Mouse (Mus musculus) MEL (cell line): ENCODE measurements around the gene Slc23a2. TPM values are rescaled to one million over a fixed set of nuclear protein-coding genes. Genes with fewer than 3 reads are reported as not detected.

Source experiments
- DNase-seq: peaks from one replicate; pipeline ENCODE4 v3.0.0; 2011; ENCODE audit warnings: low read depth, low spot score
- H3K27ac ChIP-seq: 2 replicates; pipeline ENCODE4 v1.5.1; 2012; ENCODE audit warnings: low read depth, mild to moderate bottlenecking, control low read depth, low read length, moderate library complexity; ENCODE audit not compliant: control insufficient read depth
- H3K27me3 ChIP-seq, 2 experiments: fragments of 150-350 bp in 1 of 2; sonication (generic) in 1 of 2; 2 replicates each; pipeline ENCODE4 v1.6.1; 2012; ENCODE audit warnings: low read length in 2 of 2, mild to moderate bottlenecking in 2 of 2, improper control_type of control experiment in 1 of 2, moderate library complexity in 1 of 2; ENCODE audit not compliant: insufficient read depth in 2 of 2, control insufficient read depth in 1 of 2
- H3K36me3 ChIP-seq, 2 experiments: 2 replicates each; pipeline ENCODE4 v1.6.1; 2012 to 2014; ENCODE audit warnings: low read length in 2 of 2, improper control_type of control experiment in 1 of 2, inconsistent platforms in 1 of 2, mild to moderate bottlenecking in 1 of 2; ENCODE audit not compliant: insufficient read depth in 2 of 2, control insufficient read depth in 1 of 2
- H3K4me1 ChIP-seq, 2 experiments: fragments of 150-350 bp in 1 of 2; sonication (generic) in 1 of 2; 2 replicates each; pipeline ENCODE4 v1.6.1; 2012; ENCODE audit warnings: low read length in 2 of 2, improper control_type of control experiment in 1 of 2, mild to moderate bottlenecking in 1 of 2; ENCODE audit not compliant: insufficient read depth in 2 of 2, control insufficient read depth in 1 of 2
- H3K4me3 ChIP-seq, 2 experiments: fragments of 150-350 bp in 1 of 2; sonication (generic) in 1 of 2; 2 replicates each; pipeline ENCODE4 v1.5.1; 2012; ENCODE audit warnings: low read depth in 2 of 2, low read length in 2 of 2, mild to moderate bottlenecking in 2 of 2, moderate library complexity in 2 of 2, control low read depth in 1 of 2, improper control_type of control experiment in 1 of 2; ENCODE audit not compliant: control insufficient read depth in 1 of 2, insufficient read depth in 1 of 2
- H3K79me2 ChIP-seq: 2 replicates; pipeline ENCODE4 v1.6.1; 2012; ENCODE audit warnings: mild to moderate bottlenecking, low read length, moderate library complexity; ENCODE audit not compliant: control insufficient read depth, poor library complexity, insufficient read depth
- H3K9ac ChIP-seq: 2 replicates; pipeline ENCODE4 v1.6.1; 2012; ENCODE audit warnings: low read depth, mild to moderate bottlenecking, control low read depth, low read length, moderate library complexity; ENCODE audit not compliant: control insufficient read depth, poor library complexity, severe bottlenecking
- H3K9me3 ChIP-seq: fragments of 150-350 bp; sonication (generic); replicated peaks from 2 replicates; pipeline ENCODE4 v1.6.1; 2012; ENCODE audit warnings: mild to moderate bottlenecking, low read length, improper control_type of control experiment, moderate library complexity; ENCODE audit not compliant: insufficient read depth
- BHLHE40 ChIP-seq: IDR thresholded peaks from 2 replicates; pipeline ENCODE4 v1.6.1; 2012; ENCODE audit warnings: low read depth, mild to moderate bottlenecking, inconsistent platforms, low read length, improper control_type of control experiment, borderline replicate concordance
- CHD1 ChIP-seq: IDR thresholded peaks from 2 replicates; pipeline ENCODE4 v1.6.1; 2012; ENCODE audit warnings: low read depth, mild to moderate bottlenecking, inconsistent platforms, low read length, improper control_type of control experiment
- CTCF ChIP-seq, 3 experiments: IDR thresholded peaks in 2 of 3; conservative IDR thresholded peaks in 1 of 3; 2 replicates each; pipeline ENCODE4 v1.5.1; 2011 to 2012; ENCODE audit warnings: low read length in 3 of 3, low read depth in 2 of 3, mild to moderate bottlenecking in 2 of 3, improper control_type of control experiment in 1 of 3, inconsistent platforms in 1 of 3, mixed read lengths in 1 of 3, moderate library complexity in 1 of 3; ENCODE audit not compliant: control insufficient read depth in 1 of 3, insufficient read depth in 1 of 3, poor library complexity in 1 of 3, severe bottlenecking in 1 of 3
- E2F4 ChIP-seq: IDR thresholded peaks from 2 replicates; pipeline ENCODE4 v1.6.1; 2011; ENCODE audit warnings: low read depth, low read length, improper control_type of control experiment, borderline replicate concordance
- ELF1 ChIP-seq: IDR thresholded peaks from 2 replicates; pipeline ENCODE4 v1.6.1; 2014; ENCODE audit warnings: low read depth, mild to moderate bottlenecking, inconsistent platforms, low read length, improper control_type of control experiment, moderate library complexity
- EP300 ChIP-seq, 2 experiments: IDR thresholded peaks; 2 replicates each; pipeline ENCODE4 v1.6.1; 2011; ENCODE audit warnings: improper control_type of control experiment in 2 of 2, low read length in 2 of 2, low read depth in 1 of 2, mild to moderate bottlenecking in 1 of 2
- ETS1 ChIP-seq: IDR thresholded peaks from 2 replicates; pipeline ENCODE4 v1.6.1; 2012; ENCODE audit warnings: low read depth, mild to moderate bottlenecking, inconsistent platforms, low read length, improper control_type of control experiment, moderate library complexity
- HCFC1 ChIP-seq: IDR thresholded peaks from 2 replicates; pipeline ENCODE4 v1.6.1; 2012; ENCODE audit warnings: low read depth, mild to moderate bottlenecking, inconsistent platforms, low read length, improper control_type of control experiment, moderate library complexity
- JUND ChIP-seq: IDR thresholded peaks from 2 replicates; pipeline ENCODE4 v1.6.1; 2011; ENCODE audit warnings: low read depth, mild to moderate bottlenecking, improper control_type of control experiment, low read length
- MAX ChIP-seq: IDR thresholded peaks from 2 replicates; pipeline ENCODE4 v1.6.1; 2011; ENCODE audit warnings: low read length, improper control_type of control experiment
- MAZ ChIP-seq: IDR thresholded peaks from 2 replicates; pipeline ENCODE4 v1.6.1; 2012; ENCODE audit warnings: low read depth, mild to moderate bottlenecking, inconsistent platforms, low read length, improper control_type of control experiment
- MEF2A ChIP-seq: IDR thresholded peaks from 2 replicates; pipeline ENCODE4 v1.6.1; 2014; ENCODE audit warnings: low read depth, mild to moderate bottlenecking, inconsistent platforms, low read length, improper control_type of control experiment; ENCODE audit not compliant: poor library complexity, insufficient replicate concordance, severe bottlenecking; ENCODE audit errors: extremely low read depth
- MXI1 ChIP-seq: IDR thresholded peaks from 2 replicates; pipeline ENCODE4 v1.6.1; 2011; ENCODE audit warnings: mild to moderate bottlenecking, low read depth, low read length, improper control_type of control experiment
- MYB ChIP-seq: IDR thresholded peaks from 2 replicates; pipeline ENCODE4 v1.6.1; 2011; ENCODE audit warnings: mild to moderate bottlenecking, low read depth, low read length, improper control_type of control experiment
- MYC ChIP-seq: IDR thresholded peaks from 2 replicates; pipeline ENCODE4 v1.6.1; 2011; ENCODE audit warnings: low read depth, mild to moderate bottlenecking, low read length, improper control_type of control experiment, moderate library complexity
- NRF1 ChIP-seq: IDR thresholded peaks from 2 replicates; pipeline ENCODE4 v1.6.1; 2014; ENCODE audit warnings: low read depth, mild to moderate bottlenecking, inconsistent platforms, low read length, improper control_type of control experiment, moderate library complexity; ENCODE audit not compliant: poor library complexity, insufficient read depth, severe bottlenecking
- POLR2A ChIP-seq, 2 experiments: IDR thresholded peaks; 2 replicates each; pipeline ENCODE4 v1.6.1; 2011 to 2012; ENCODE audit warnings: low read length in 2 of 2, mild to moderate bottlenecking in 2 of 2, control low read depth in 1 of 2, improper control_type of control experiment in 1 of 2, low read depth in 1 of 2, moderate library complexity in 1 of 2; ENCODE audit not compliant: control insufficient read depth in 1 of 2, insufficient read depth in 1 of 2, poor library complexity in 1 of 2
- POLR2AphosphoS5 ChIP-seq: IDR thresholded peaks from 2 replicates; pipeline ENCODE4 v1.6.1; 2012; ENCODE audit warnings: low read depth, borderline replicate concordance, mild to moderate bottlenecking, inconsistent platforms, low read length, moderate library complexity, mixed read lengths
- RAD21 ChIP-seq: IDR thresholded peaks from 2 replicates; pipeline ENCODE4 v1.6.1; 2011; ENCODE audit warnings: mild to moderate bottlenecking, low read depth, low read length, improper control_type of control experiment
- TAL1 ChIP-seq: IDR thresholded peaks from 2 replicates; pipeline ENCODE4 v1.6.1; 2012; ENCODE audit warnings: mild to moderate bottlenecking, inconsistent platforms, low read length, moderate library complexity, mixed read lengths
- TBP ChIP-seq: IDR thresholded peaks from 2 replicates; pipeline ENCODE4 v1.8.0; 2011; ENCODE audit warnings: low read depth, low read length, improper control_type of control experiment
- USF1 ChIP-seq: IDR thresholded peaks from 2 replicates; pipeline ENCODE4 v1.6.1; 2014; ENCODE audit warnings: low read depth, mild to moderate bottlenecking, inconsistent platforms, low read length, improper control_type of control experiment, moderate library complexity
- ZC3H11A ChIP-seq: IDR thresholded peaks from 2 replicates; pipeline ENCODE4 v1.6.1; 2012; ENCODE audit warnings: low read depth, mild to moderate bottlenecking, inconsistent platforms, low read length, improper control_type of control experiment
- ZKSCAN1 ChIP-seq: IDR thresholded peaks from 2 replicates; pipeline ENCODE4 v1.6.1; 2012; ENCODE audit warnings: low read depth, mild to moderate bottlenecking, inconsistent platforms, low read length, improper control_type of control experiment, moderate library complexity
- ZMIZ1 ChIP-seq: IDR thresholded peaks from 2 replicates; pipeline ENCODE4 v1.6.1; 2012; ENCODE audit warnings: low read depth, mild to moderate bottlenecking, inconsistent platforms, low read length, improper control_type of control experiment, moderate library complexity
- ZNF384 ChIP-seq: IDR thresholded peaks from 2 replicates; pipeline ENCODE4 v1.6.1; 2012; ENCODE audit warnings: low read depth, mild to moderate bottlenecking, inconsistent platforms, low read length, improper control_type of control experiment
- polyA plus RNA-seq, 2 experiments: library from polyadenylated mRNA; stranded (reverse) in 1 of 2; unstranded in 1 of 2; fragments of >175 nt in 1 of 2; fragments of >200 nt in 1 of 2; gene quantifications; 2 replicates each; pipeline versions ENCODE4 v1.2.1 to v1.2.4; 2012; ENCODE audit warnings: low replicate concordance in 2 of 2, low read depth in 1 of 2; ENCODE audit not compliant: insufficient read length in 2 of 2, insufficient read depth in 1 of 2, missing spikeins in 1 of 2
- total RNA-seq: library from RNA; depleted of rRNA; stranded (reverse); fragments of 300-350 nt; gene quantifications from 2 replicates; pipeline ENCODE4 v1.2.3, GENCODE M21; 2012

The Slc23a2 gene
- total and polyA plus RNA-seq, 3 experiments: 7.9 to 10.3 TPM; not detected in 1

DNA sequence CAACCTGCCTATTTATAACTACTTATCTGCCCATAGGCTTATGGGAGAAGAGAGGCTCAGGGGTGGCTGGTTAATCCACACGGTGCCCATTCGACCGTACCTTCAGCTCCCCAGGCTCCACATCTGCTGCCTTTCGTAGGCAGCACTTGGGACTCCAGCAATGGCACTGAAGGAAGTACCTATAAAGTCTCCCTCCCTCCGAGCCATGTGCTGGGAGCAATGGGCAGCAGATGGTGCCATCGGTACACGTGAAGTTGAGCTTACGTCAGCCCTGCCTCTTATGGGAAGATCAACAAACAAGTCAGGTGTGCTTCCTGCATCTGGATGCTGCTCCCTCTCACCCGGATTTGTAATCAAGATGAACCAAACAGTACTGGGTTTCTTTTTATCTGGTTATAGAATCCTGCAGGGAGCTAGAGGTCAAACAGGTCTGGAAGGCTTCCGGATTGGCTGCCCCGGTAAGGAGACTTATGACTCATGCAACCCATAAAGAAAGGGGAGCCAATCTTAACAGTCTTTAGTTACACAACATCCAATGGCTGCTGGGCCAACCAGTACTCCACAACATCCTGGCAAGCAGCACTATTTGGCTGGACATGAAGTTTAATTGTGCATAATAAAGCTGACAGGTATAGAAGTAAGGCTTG is 80.6 kb downstream of the Slc23a2 start:
- Histone ChIP-seq H3K27me3 (no peaks in the 10 kb centered on the region), H3K4me1 (no peaks in the 10 kb centered on the region), H3K36me3 (no peaks in the 10 kb centered on the region; a peak in 2 of 4 replicates)
- TF ChIP-seq CTCF (IDR thresholded peaks at IDR 0.05 in 2 of 3, conservative IDR thresholded peaks at IDR 0.05 in 1 of 3; ENCODE audit: control insufficient read depth in 1 of 3, insufficient read depth in 1 of 3, low read depth in 2 of 3, low read length in 3 of 3, poor library complexity in 1 of 3, severe bottlenecking in 1 of 3) (no peak), BHLHE40 (no peak), USF1 (no peak), CHD1 (no peak), TAL1 (no peak), ETS1 (no peak), ZNF384 (no peak), ZKSCAN1 (no peak), HCFC1 (no peak), E2F4 (no peak), MAZ (no peak), NRF1 (no peak), TBP (no peak), ZC3H11A (no peak)
- TF ChIP-seq, all 39 proteins: peak for 0
- no peak for DNase-seq
- no peak overlapping the region for H3K27ac ChIP-seq
- H3K79me2 ChIP-seq: no peaks in the 10 kb centered on the region
- H3K9ac ChIP-seq: no peak overlapping the region
- H3K4me3 ChIP-seq: no peak overlapping the region
- H3K9me3 ChIP-seq: no peaks in the 10 kb centered on the region

DNA sequence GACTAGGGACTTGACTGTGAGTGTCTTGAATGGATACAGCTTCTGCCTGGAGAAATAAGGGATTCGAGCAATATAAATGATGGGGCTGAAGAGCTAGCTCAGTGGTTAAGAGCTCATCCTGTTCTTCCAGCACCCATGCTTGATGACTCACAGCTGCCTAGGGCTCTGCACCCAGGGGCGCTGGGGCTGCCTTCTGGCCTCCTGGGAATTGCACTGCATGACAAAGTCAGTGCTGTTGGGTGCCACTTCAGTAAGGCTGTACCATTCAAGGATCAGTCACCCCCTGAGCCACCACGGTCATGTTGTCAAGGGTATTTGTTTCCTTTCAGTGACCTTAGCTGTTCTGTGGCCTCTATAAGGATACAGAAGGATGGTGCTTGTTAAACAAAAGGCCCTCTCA is 81.1 kb downstream of the Slc23a2 start:
- H3K27ac ChIP-seq: no peak overlapping the region
- H3K4me1 ChIP-seq: no peaks in the 10 kb centered on the region
- TF ChIP-seq ZMIZ1 (no peak), TAL1 (no peak), POLR2A (IDR thresholded peaks at IDR 0.05; ENCODE audit: control insufficient read depth in 1 of 2, insufficient read depth in 1 of 2, low read depth in 1 of 2, low read length in 2 of 2, poor library complexity in 1 of 2) (no peak), MYB (no peak), ETS1 (no peak), HCFC1 (no peak), MYC (no peak), POLR2AphosphoS5 (no peak), JUND (no peak), BHLHE40 (no peak), E2F4 (no peak), EP300 (IDR thresholded peaks at IDR 0.05; ENCODE audit: low read depth in 1 of 2, low read length in 2 of 2) (no peak), RAD21 (no peak), MAX (no peak), MAZ (no peak), ELF1 (no peak), MXI1 (no peak), MEF2A (no peak)
- H3K9me3 ChIP-seq: no peaks in the 10 kb centered on the region
- H3K9ac ChIP-seq: no peak overlapping the region
- H3K27me3 ChIP-seq: no peaks in the 10 kb centered on the region
- no peaks in the 10 kb centered on the region for H3K79me2 ChIP-seq
- no peak for DNase-seq
- H3K4me3 ChIP-seq: no peak overlapping the region
- no peaks in the 10 kb centered on the region; a peak in 2 of 4 replicates for H3K36me3 ChIP-seq
